ENCODE assay signal across 8 mouse cellular contexts in genomic region chr11:104608249-104608920, GRCm38 (mm10). TPM values are rescaled to one million over a fixed set of nuclear protein-coding genes. Genes with fewer than 3 reads are reported as not detected.
DNase-seq lines count a peak whose midpoint lies in the region; ATAC-seq and TF ChIP-seq lines count a peak whose summit lies in the region.

No protein-coding gene starts in this region.

- H3K4me3 ChIP-seq in kidney, embryonic 16.5 days (ENCODE audit: low read length), result peak overlapping the region; percentile 57
- H3K4me3 ChIP-seq in cortical plate, adult 2 months (ENCODE audit: insufficient read depth, low read length), result peak overlapping the region; percentile 65
- H3K4me3 ChIP-seq in hindbrain, postnatal 0 days (ENCODE audit: low read length), result peak overlapping the region; percentile 54
- H3K4me3 ChIP-seq in midbrain, embryonic 16.5 days (ENCODE audit: low read depth, low read length), result peak overlapping the region; percentile 62

- H3K27ac ChIP-seq in kidney, embryonic 16.5 days (ENCODE audit: low read length), result no peak overlapping the region
- H3K27ac ChIP-seq in cortical plate, adult 2 months (ENCODE audit: insufficient read depth, low read length), result no peak overlapping the region
- H3K27ac ChIP-seq in hindbrain, postnatal 0 days, result no peak overlapping the region
- H3K27ac ChIP-seq in midbrain, embryonic 16.5 days (ENCODE audit: low read length), result no peak overlapping the region

- no peak for TF ChIP-seq POLR2A in cortical plate, adult 2 months (IDR thresholded peaks at IDR 0.05; ENCODE audit: extremely low read depth, insufficient read depth, low read length)

- no peaks in the 10 kb centered on the region for H3K36me3 ChIP-seq in kidney, embryonic 16.5 days (ENCODE audit: insufficient read depth, low read length)
- H3K36me3 ChIP-seq in hindbrain, postnatal 0 days (ENCODE audit: insufficient read depth, low read length), result no peaks in the 10 kb centered on the region
- no peaks in the 10 kb centered on the region for H3K36me3 ChIP-seq in midbrain, embryonic 16.5 days (ENCODE audit: control insufficient read depth, insufficient read depth, low read length)

- WGBS in kidney, embryonic 16.5 days, result 5% methylated on average over 20 of the region's 23 CpGs
- 3% methylated on average over 23 of the region's 23 CpGs for WGBS in hindbrain, postnatal 0 days
- WGBS in midbrain, embryonic 16.5 days, result 2% methylated on average over 23 of the region's 23 CpGs

- H3K9ac ChIP-seq in kidney, embryonic 16.5 days (replicated peaks; ENCODE audit: low read length), result peak overlapping the region; percentile 63
- peak overlapping the region; percentile 50 for H3K9ac ChIP-seq in hindbrain, postnatal 0 days (replicated peaks; ENCODE audit: low read length)
- H3K9ac ChIP-seq in midbrain, embryonic 16.5 days (ENCODE audit: low read depth, low read length), result peak overlapping the region; percentile 78

- no peak for DNase-seq in kidney, adult 9 months
- no peak for DNase-seq in hindbrain, postnatal 0 days (ENCODE audit: low spot score)
- DNase-seq in left cerebral cortex, postnatal 4 days, result no peak
- no peak for DNase-seq in layer of hippocampus, postnatal 14 days (ENCODE audit: low spot score in 2 of 2)
- no peak for DNase-seq in spleen, postnatal 10 days (ENCODE audit: low spot score in 2 of 2)

- no peak for TF ChIP-seq CTCF in cortical plate, adult 2 months (IDR thresholded peaks at IDR 0.05; ENCODE audit: extremely low read depth, insufficient read depth, low read length)
- TF ChIP-seq CTCF in hindbrain, postnatal 0 days (IDR thresholded peaks at IDR 0.05; ENCODE audit: low read depth), result no peak

- H3K27me3 ChIP-seq in kidney, embryonic 16.5 days (ENCODE audit: insufficient read depth, low read length), result peaks cover 20% of the 10 kb centered on the region; the same call in 1 of the 2 replicates
- H3K27me3 ChIP-seq in hindbrain, postnatal 0 days (ENCODE audit: insufficient read depth, low read length), result no peaks in the 10 kb centered on the region
- peaks cover 17% of the 10 kb centered on the region for H3K27me3 ChIP-seq in midbrain, embryonic 16.5 days (ENCODE audit: control insufficient read depth, insufficient read depth, low read depth, low read length)

- no peaks in the 10 kb centered on the region; the same call in 1 of the 2 replicates for H3K4me1 ChIP-seq in kidney, embryonic 16.5 days (ENCODE audit: insufficient read depth, low read length)
- H3K4me1 ChIP-seq in cortical plate, adult 2 months (ENCODE audit: control insufficient read depth, insufficient read depth, low read length), result no peaks in the 10 kb centered on the region
- no peaks in the 10 kb centered on the region for H3K4me1 ChIP-seq in hindbrain, postnatal 0 days (ENCODE audit: insufficient read depth, low read length)
- peaks cover 6% of the 10 kb centered on the region for H3K4me1 ChIP-seq in midbrain, embryonic 16.5 days (ENCODE audit: control insufficient read depth, insufficient read depth, low read length)

- peak overlapping the region; percentile 96 for H3K4me2 ChIP-seq in kidney, embryonic 16.5 days (replicated peaks; ENCODE audit: low read depth, low read length)
- H3K4me2 ChIP-seq in hindbrain, postnatal 0 days (ENCODE audit: low read depth, low read length), result peak overlapping the region; percentile 89
- peak overlapping the region; percentile 95 for H3K4me2 ChIP-seq in midbrain, embryonic 16.5 days (ENCODE audit: low read length)

- ATAC-seq in kidney, embryonic 16.5 days (ENCODE audit: low FRiP score, low TSS enrichment), result peak; percentile 29; the same call in 1 of the 2 replicates
- peak; percentile 60; the same call in 1 of the 2 replicates for ATAC-seq in hindbrain, postnatal 0 days
- ATAC-seq in midbrain, embryonic 16.5 days, result peak; percentile 70

- intact Hi-C loops in left cerebral cortex, postnatal 4 days (cut with DNase I), result no loop called here

- H3K9me3 ChIP-seq in kidney, embryonic 16.5 days (ENCODE audit: low read length), result no peaks in the 10 kb centered on the region
- H3K9me3 ChIP-seq in hindbrain, postnatal 0 days (ENCODE audit: low read length), result no peaks in the 10 kb centered on the region
- no peaks in the 10 kb centered on the region for H3K9me3 ChIP-seq in midbrain, embryonic 16.5 days (replicated peaks; ENCODE audit: control insufficient read depth, low read length, poor library complexity, severe bottlenecking)

RNA-seq across cellular contexts. Expression of gene Itgb3, which starts 0.6 kb away (rescaled TPM):
- polyA plus RNA-seq in kidney, embryonic 16.5 days (2015; fragmentation: Nextera tagmentation; extraction: Ambion mirVana), result 2.2 and 3.1 TPM in 2 replicates
- polyA plus RNA-seq in cortical plate, adult 2 months (2012; rRNA removed), result 2.4 and 2.5 TPM in 2 replicates
- total RNA-seq in hindbrain, postnatal 0 days (2014; rRNA removed), result 1.7 TPM in 2 replicates
- 0.82 and 1.0 TPM in 2 replicates for polyA plus RNA-seq in hindbrain, postnatal 0 days (2015; fragmentation: Nextera tagmentation; extraction: Ambion mirVana)
- 0.80 and 0.99 TPM in 2 replicates for polyA plus RNA-seq in midbrain, embryonic 16.5 days (2015; fragmentation: Nextera tagmentation; extraction: Ambion mirVana)
- total RNA-seq in left cerebral cortex, postnatal 4 days (2021), result 1 to 10 TPM; 4.1 TPM
- 1 to 10 TPM; 2.1 to 2.5 TPM for total RNA-seq in layer of hippocampus, postnatal 14 days (2021)

RNA-seq across cellular contexts. Expression of gene Myl4, which starts 57.9 kb away (rescaled TPM):
- polyA plus RNA-seq in kidney, embryonic 16.5 days (2015; fragmentation: Nextera tagmentation; extraction: Ambion mirVana), result 7.1 and 11.6 TPM in 2 replicates
- polyA plus RNA-seq in cortical plate, adult 2 months (2012; rRNA removed), result 70.4 and 74.0 TPM in 2 replicates
- total RNA-seq in hindbrain, postnatal 0 days (2014; rRNA removed), result 1.2 and 1.7 TPM in 2 replicates
- polyA plus RNA-seq in hindbrain, postnatal 0 days (2015; fragmentation: Nextera tagmentation; extraction: Ambion mirVana), result 5.6 and 5.9 TPM in 2 replicates
- polyA plus RNA-seq in midbrain, embryonic 16.5 days (2015; fragmentation: Nextera tagmentation; extraction: Ambion mirVana), result 2.7 and 3.6 TPM in 2 replicates
- 1 to 10 TPM; 3.1 to 3.6 TPM for total RNA-seq in left cerebral cortex, postnatal 4 days (2021)
- 1 to 10 TPM; 3.6 to 4.9 TPM for total RNA-seq in layer of hippocampus, postnatal 14 days (2021)

RNA-seq across cellular contexts. Expression of gene Cdc27, which starts 58.0 kb away (rescaled TPM):
- 34.7 and 37.1 TPM in 2 replicates for polyA plus RNA-seq in kidney, embryonic 16.5 days (2015; fragmentation: Nextera tagmentation; extraction: Ambion mirVana)
- 22.2 and 23.8 TPM in 2 replicates for polyA plus RNA-seq in cortical plate, adult 2 months (2012; rRNA removed)
- 23.8 and 27.4 TPM in 2 replicates for total RNA-seq in hindbrain, postnatal 0 days (2014; rRNA removed)
- polyA plus RNA-seq in hindbrain, postnatal 0 days (2015; fragmentation: Nextera tagmentation; extraction: Ambion mirVana), result 38.2 and 39.1 TPM in 2 replicates
- polyA plus RNA-seq in midbrain, embryonic 16.5 days (2015; fragmentation: Nextera tagmentation; extraction: Ambion mirVana), result 32.3 and 37.2 TPM in 2 replicates
- total RNA-seq in left cerebral cortex, postnatal 4 days (2021), result 10 to 100 TPM; 67.8 to 70.3 TPM
- 10 to 100 TPM; 64.6 to 65.4 TPM for total RNA-seq in layer of hippocampus, postnatal 14 days (2021)
